Comparison of ENCODE assay signal across 8 mouse cellular contexts in genomic region chr2:91711256-91711925, GRCm38 (mm10). TPM values are rescaled to one million over a fixed set of nuclear protein-coding genes. Genes with fewer than 3 reads are reported as not detected.
DNase-seq lines count a peak whose midpoint lies in the region; ATAC-seq lines count a peak whose summit lies in the region.

No protein-coding gene starts in this region.

- peak overlapping the region; percentile 87 for H3K9ac ChIP-seq in hindbrain, embryonic 15.5 days
- peak overlapping the region; percentile 82 for H3K9ac ChIP-seq in midbrain, embryonic 13.5 days (replicated peaks)

- H3K9me3 ChIP-seq in hindbrain, embryonic 15.5 days = no peaks in the 10 kb centered on the region
- no peaks in the 10 kb centered on the region for H3K9me3 ChIP-seq in midbrain, embryonic 13.5 days

- H3K27ac ChIP-seq in hindbrain, embryonic 15.5 days (replicated peaks) = peak overlapping the region; percentile 86
- H3K27ac ChIP-seq in midbrain, embryonic 13.5 days = peak overlapping the region; percentile 73

- H3K36me3 ChIP-seq in hindbrain, embryonic 15.5 days = no peaks in the 10 kb centered on the region
- H3K36me3 ChIP-seq in midbrain, embryonic 13.5 days = 0 out of 2 replicates have a peak, but pooled peaks cover 5% of the 10 kb centered on the region

- H3K4me3 ChIP-seq in hindbrain, embryonic 15.5 days = peak overlapping the region; percentile 94
- peak overlapping the region; percentile 98 for H3K4me3 ChIP-seq in midbrain, embryonic 13.5 days (replicated peaks)

- H3K4me1 ChIP-seq in hindbrain, embryonic 15.5 days (replicated peaks) = peaks cover 30% of the 10 kb centered on the region
- peaks cover 30% of the 10 kb centered on the region for H3K4me1 ChIP-seq in midbrain, embryonic 13.5 days (replicated peaks)

- no peak for ATAC-seq in CD4-positive, CD25-positive, alpha-beta regulatory T cell, adult 4 months
- no peak for ATAC-seq in hindbrain, embryonic 15.5 days (ENCODE audit: low FRiP score, low read depth)
- no peak for ATAC-seq in midbrain, embryonic 13.5 days

- peak; percentile 17 for DNase-seq in CD4-positive, CD25-positive, alpha-beta regulatory T cell, adult 2 months (ENCODE audit: low read depth, low spot score)
- DNase-seq in thymus, postnatal 25 days = peak; percentile 9
- no peak for DNase-seq in thymus, postnatal 10 days (ENCODE audit: low spot score in 2 of 2)
- no peak for DNase-seq in cerebellum, postnatal 10 days
- DNase-seq in spleen, postnatal 10 days (ENCODE audit: low spot score in 2 of 2) = no peak

- H3K4me2 ChIP-seq in hindbrain, embryonic 15.5 days = peak overlapping the region; percentile 94
- H3K4me2 ChIP-seq in midbrain, embryonic 13.5 days (replicated peaks) = peak overlapping the region; percentile 75

- 5% methylated on average over 8 of the region's 8 CpGs for WGBS in hindbrain, embryonic 15.5 days
- 6% methylated on average over 8 of the region's 8 CpGs for WGBS in midbrain, embryonic 13.5 days

- H3K27me3 ChIP-seq in hindbrain, embryonic 15.5 days = no peaks in the 10 kb centered on the region
- H3K27me3 ChIP-seq in midbrain, embryonic 13.5 days = no peaks in the 10 kb centered on the region

RNA-seq across cellular contexts. Expression of gene Harbi1, which starts 0.7 kb away (rescaled TPM):
- polyA plus RNA-seq in CD4-positive, CD25-positive, alpha-beta regulatory T cell, adult 4 months (2017; shearing (Covaris generic)) = 10 to 100 TPM; 16.2 to 21.4 TPM
- 18.2 and 21.1 TPM in 2 replicates for polyA plus RNA-seq in hindbrain, embryonic 15.5 days (2015; fragmentation: Nextera tagmentation; extraction: Ambion mirVana)
- 25.0 and 26.2 TPM in 2 replicates for polyA plus RNA-seq in midbrain, embryonic 13.5 days (2015; fragmentation: Nextera tagmentation; extraction: Ambion mirVana)

RNA-seq across cellular contexts. Expression of gene Atg13, which starts 1.0 kb away (rescaled TPM):
- 10 to 100 TPM; 28.7 to 34.9 TPM for polyA plus RNA-seq in CD4-positive, CD25-positive, alpha-beta regulatory T cell, adult 4 months (2017; shearing (Covaris generic))
- 34.0 and 34.8 TPM in 2 replicates for polyA plus RNA-seq in hindbrain, embryonic 15.5 days (2015; fragmentation: Nextera tagmentation; extraction: Ambion mirVana)
- polyA plus RNA-seq in midbrain, embryonic 13.5 days (2015; fragmentation: Nextera tagmentation; extraction: Ambion mirVana) = 38.0 and 38.6 TPM in 2 replicates

RNA-seq across cellular contexts. Expression of gene Ambra1, which starts 18.5 kb away (rescaled TPM):
- polyA plus RNA-seq in CD4-positive, CD25-positive, alpha-beta regulatory T cell, adult 4 months (2017; shearing (Covaris generic)) = 10 to 100 TPM; 31.0 to 58.3 TPM
- 22.8 and 27.7 TPM in 2 replicates for polyA plus RNA-seq in hindbrain, embryonic 15.5 days (2015; fragmentation: Nextera tagmentation; extraction: Ambion mirVana)
- polyA plus RNA-seq in midbrain, embryonic 13.5 days (2015; fragmentation: Nextera tagmentation; extraction: Ambion mirVana) = 23.7 and 26.2 TPM in 2 replicates

Comparison
In these comparisons a context has a peak if more than half of its experiments do, and no peak if none do; other contexts are left out.
1. DNase-seq: peak in CD4-positive, CD25-positive, alpha-beta regulatory T cell, adult 2 months (single experiment) and thymus, postnatal 25 days (single experiment); none in thymus, postnatal 10 days (0 of 2), cerebellum, postnatal 10 days (0 of 2) and spleen, postnatal 10 days (0 of 2).